Mouse (Mus musculus) ES-Bruce4 (cell line): ENCODE results near the gene Edar.

Experiments used
- CTCF ChIP-seq: IDR thresholded peaks from one replicate; pipeline ENCODE4 v1.8.1; 2011; ENCODE audit warnings: low read depth, low read length
- POLR2A ChIP-seq: IDR thresholded peaks from one replicate; pipeline ENCODE4 v1.8.1; 2011; ENCODE audit warnings: low read length; ENCODE audit not compliant: insufficient read depth

DNA sequence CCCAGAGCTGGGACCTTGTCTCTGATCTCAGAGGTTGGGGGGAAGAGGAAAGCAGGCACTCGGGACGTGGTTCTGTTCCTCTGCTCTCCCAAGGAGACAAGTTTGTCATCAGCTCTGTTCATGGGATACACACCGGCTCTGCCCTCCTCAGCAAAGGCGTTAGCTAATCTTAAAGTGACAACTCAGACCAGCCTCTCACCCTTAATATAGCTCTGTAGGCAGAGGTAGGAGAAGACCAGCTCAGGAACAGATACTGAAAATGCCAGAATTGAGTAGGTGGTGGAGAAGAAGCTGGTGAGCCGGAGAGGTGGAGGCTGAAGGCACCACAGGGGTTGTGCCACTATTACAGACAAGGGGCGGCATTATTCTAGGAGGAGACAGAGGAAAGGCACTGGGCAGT lies 3.8 kb upstream of the Edar start:
- no peak for TF ChIP-seq POLR2A
- no peak for TF ChIP-seq CTCF
